Mouse (Mus musculus) erythroblast, embryonic 14.5 days (primary cell): Measurements from ENCODE around the gene Ssr4. TPM values are rescaled to one million over a fixed set of nuclear protein-coding genes. Genes with fewer than 3 reads are reported as not detected.

Source experiments
- H3K27me3 ChIP-seq: 2 replicates; pipeline ENCODE4 v1.6.1; 2012; ENCODE audit warnings: inconsistent platforms; ENCODE audit not compliant: control insufficient read depth
- H3K36me3 ChIP-seq: 2 replicates; pipeline ENCODE4 v1.6.1; 2012; ENCODE audit warnings: mild to moderate bottlenecking, inconsistent platforms; ENCODE audit not compliant: control insufficient read depth
- H3K4me1 ChIP-seq: 2 replicates; pipeline ENCODE4 v1.6.1; 2012; ENCODE audit warnings: inconsistent platforms; ENCODE audit not compliant: control insufficient read depth
- H3K4me3 ChIP-seq: replicated peaks from 2 replicates; pipeline ENCODE3; 2012; ENCODE audit warnings: moderate library complexity, mild to moderate bottlenecking, inconsistent platforms
- H3K9me3 ChIP-seq: 2 replicates; pipeline ENCODE4 v1.6.1; 2012; ENCODE audit warnings: low read length, inconsistent platforms, mixed read lengths; ENCODE audit not compliant: control insufficient read depth
- GATA1 ChIP-seq: IDR thresholded peaks from 2 replicates; pipeline ENCODE4 v1.6.1; 2012; ENCODE audit warnings: low read length, inconsistent platforms, mixed read lengths
- TAL1 ChIP-seq: IDR thresholded peaks from 3 replicates; pipeline ENCODE4 v1.6.1; 2012; ENCODE audit warnings: low read length, inconsistent platforms, mixed read lengths
- polyA plus RNA-seq: library from polyadenylated mRNA; stranded (reverse); fragments of >175 nt; gene quantifications from 2 replicates; pipeline ENCODE4 v1.2.3, GENCODE M21; 2012

The Ssr4 gene
- polyA plus RNA-seq, 1 experiment: 2.6 TPM

GRCm38 (mm10) chrX:73793505-73793904 lies 6.7 kb downstream of the Ssr4 start:
- Histone ChIP-seq H3K36me3 (peaks cover 34% of the 10 kb centered on the region), H3K27me3 (peaks cover 5% of the 10 kb centered on the region), H3K9me3 (peaks cover 2% of the 10 kb centered on the region; the same call in 1 of the 2 replicates), H3K4me3 (no peak overlapping the region), H3K4me1 (peaks cover 10% of the 10 kb centered on the region)
- TF ChIP-seq TAL1: no peak
- TF ChIP-seq GATA1: no peak

GRCm38 (mm10) chrX:73797511-73797910 lies 10.7 kb downstream of the Ssr4 start:
- H3K27me3 ChIP-seq: peaks cover 14% of the 10 kb centered on the region
- TF ChIP-seq TAL1 (no peak), GATA1 (no peak)

GRCm38 (mm10) chrX:73798502-73798901 lies 11.7 kb downstream of the Ssr4 start:
- no peaks in the 10 kb centered on the region for H3K4me1 ChIP-seq
- H3K9me3 ChIP-seq: peaks cover 2% of the 10 kb centered on the region; the same call in 1 of the 2 replicates
- H3K27me3 ChIP-seq: peaks cover 14% of the 10 kb centered on the region
- TF ChIP-seq TAL1 (no peak), GATA1 (no peak)
- H3K36me3 ChIP-seq: no peaks in the 10 kb centered on the region
- no peak overlapping the region for H3K4me3 ChIP-seq

More at GRCm38 (mm10) chrX:73797511-73797910, 10.7 kb downstream of the Ssr4 start:
- peaks cover 2% of the 10 kb centered on the region; the same call in 1 of the 2 replicates for H3K9me3 ChIP-seq
- H3K4me3 ChIP-seq: no peak overlapping the region
- H3K36me3 ChIP-seq: no peaks in the 10 kb centered on the region
- no peaks in the 10 kb centered on the region for H3K4me1 ChIP-seq

GRCm38 (mm10) chrX:73805814-73806213 lies 19.0 kb downstream of the Ssr4 start:
- no peaks in the 10 kb centered on the region for H3K4me1 ChIP-seq
- TF ChIP-seq TAL1 (no peak), GATA1 (no peak)
- H3K4me3 ChIP-seq: no peak overlapping the region
- no peaks in the 10 kb centered on the region for H3K36me3 ChIP-seq
- peaks cover under 1% of the 10 kb centered on the region; the same call in 1 of the 2 replicates for H3K27me3 ChIP-seq
- no peaks in the 10 kb centered on the region for H3K9me3 ChIP-seq

GRCm38 (mm10) chrX:73815072-73815471 lies 28.2 kb downstream of the Ssr4 start:
- TF ChIP-seq TAL1: no peak
- TF ChIP-seq GATA1: no peak
- H3K4me1 ChIP-seq: no peaks in the 10 kb centered on the region
- no peaks in the 10 kb centered on the region for H3K36me3 ChIP-seq
- H3K4me3 ChIP-seq: no peak overlapping the region
- no peaks in the 10 kb centered on the region for H3K9me3 ChIP-seq
- H3K27me3 ChIP-seq: peaks cover 11% of the 10 kb centered on the region

GRCm38 (mm10) chrX:73816596-73817314 lies 29.9 kb downstream of the Ssr4 start:
- no peaks in the 10 kb centered on the region for H3K36me3 ChIP-seq
- H3K27me3 ChIP-seq: peaks cover 15% of the 10 kb centered on the region
- no peaks in the 10 kb centered on the region for H3K9me3 ChIP-seq
- TF ChIP-seq GATA1 (no peak), TAL1 (no peak)
- no peaks in the 10 kb centered on the region for H3K4me1 ChIP-seq
- no peak overlapping the region for H3K4me3 ChIP-seq

GRCm38 (mm10) chrX:73823747-73824146 lies 36.9 kb downstream of the Ssr4 start:
- TF ChIP-seq GATA1 (no peak), TAL1 (no peak)
- Histone ChIP-seq H3K9me3 (peaks cover 14% of the 10 kb centered on the region), H3K27me3 (peaks cover 50% of the 10 kb centered on the region), H3K4me3 (no peak overlapping the region), H3K36me3 (no peaks in the 10 kb centered on the region), H3K4me1 (0 out of 2 replicates have a peak, but pooled peaks cover 3% of the 10 kb centered on the region)

GRCm38 (mm10) chrX:73824185-73825151 lies 37.6 kb downstream of the Ssr4 start, which contains the start of gene Pdzd4:
Pdzd4 (minus strand) TSS chrX:73824969.
- no peak for TF ChIP-seq GATA1
- TF ChIP-seq TAL1: no peak
- no peaks in the 10 kb centered on the region for H3K36me3 ChIP-seq
- H3K9me3 ChIP-seq: peaks cover 14% of the 10 kb centered on the region
- peaks cover 50% of the 10 kb centered on the region for H3K27me3 ChIP-seq
- 0 out of 2 replicates have a peak, but pooled peaks cover 3% of the 10 kb centered on the region for H3K4me1 ChIP-seq
- peak within 1 kb of the TSS; percentile 28 for H3K4me3 ChIP-seq

- Histone ChIP-seq H3K36me3 (no peaks in the 10 kb centered on the region), H3K4me1 (no peaks in the 10 kb centered on the region), H3K9me3 (no peaks in the 10 kb centered on the region), H3K4me3 (no peak overlapping the region), H3K27me3 (no peaks in the 10 kb centered on the region; the same call in 1 of the 2 replicates)
- TF ChIP-seq GATA1 (no peak), TAL1 (no peak)
These were observed 48.9 kb downstream of the Ssr4 start for GRCm38 (mm10) chrX:73835731-73836130.
